7 mouse cellular contexts compared by ENCODE assay signal in genomic region chr10:59948363-59949254, GRCm38 (mm10). TPM values are rescaled to one million over a fixed set of nuclear protein-coding genes. Genes with fewer than 3 reads are reported as not detected.
DNase-seq lines count a peak whose midpoint lies in the region; ATAC-seq lines count a peak whose summit lies in the region.

No protein-coding gene starts in this region.

- 0 out of 2 replicates have a peak, but pooled peaks cover 4% of the 10 kb centered on the region for H3K36me3 ChIP-seq in forebrain, embryonic 12.5 days (replicated peaks)
- H3K36me3 ChIP-seq in hindbrain, embryonic 16.5 days (ENCODE audit: control insufficient read depth, insufficient read depth, low read length): no peaks in the 10 kb centered on the region
- H3K36me3 ChIP-seq in midbrain, embryonic 13.5 days: no peaks in the 10 kb centered on the region

- H3K4me3 ChIP-seq in forebrain, embryonic 12.5 days (replicated peaks): no peak overlapping the region
- H3K4me3 ChIP-seq in hindbrain, embryonic 16.5 days (ENCODE audit: low read length): no peak overlapping the region
- peak overlapping the region; percentile 96; the same call in 1 of the 2 replicates for H3K4me3 ChIP-seq in midbrain, embryonic 13.5 days (replicated peaks)

- H3K4me1 ChIP-seq in forebrain, embryonic 12.5 days: peaks cover 38% of the 10 kb centered on the region
- peaks cover 16% of the 10 kb centered on the region for H3K4me1 ChIP-seq in hindbrain, embryonic 16.5 days (ENCODE audit: control insufficient read depth, insufficient read depth, low read depth, low read length)
- H3K4me1 ChIP-seq in midbrain, embryonic 13.5 days (replicated peaks): peaks cover 39% of the 10 kb centered on the region

- no peaks in the 10 kb centered on the region for H3K9me3 ChIP-seq in forebrain, embryonic 12.5 days
- H3K9me3 ChIP-seq in hindbrain, embryonic 16.5 days (ENCODE audit: control insufficient read depth, low read length): no peaks in the 10 kb centered on the region
- no peaks in the 10 kb centered on the region for H3K9me3 ChIP-seq in midbrain, embryonic 13.5 days

- peak overlapping the region; percentile 86 for H3K4me2 ChIP-seq in forebrain, embryonic 12.5 days
- peak overlapping the region; percentile 82 for H3K4me2 ChIP-seq in hindbrain, embryonic 16.5 days (ENCODE audit: low read length)
- H3K4me2 ChIP-seq in midbrain, embryonic 13.5 days (replicated peaks): peak overlapping the region; percentile 96

- no peak for ATAC-seq in forebrain, embryonic 12.5 days (ENCODE audit: low FRiP score)
- no peak for ATAC-seq in hindbrain, embryonic 16.5 days
- no peak for ATAC-seq in midbrain, embryonic 13.5 days

- peak overlapping the region; percentile 42 for H3K27ac ChIP-seq in forebrain, embryonic 12.5 days
- peak overlapping the region; percentile 9; the same call in 1 of the 2 replicates for H3K27ac ChIP-seq in hindbrain, embryonic 16.5 days (ENCODE audit: low read depth, low read length)
- 0 out of 2 replicates have a peak overlapping the region, but pooled peaks have one; percentile 10 for H3K27ac ChIP-seq in midbrain, embryonic 13.5 days

- 53% methylated on average over 6 of the region's 6 CpGs for WGBS in forebrain, embryonic 12.5 days
- 50% methylated on average over 6 of the region's 6 CpGs for WGBS in hindbrain, embryonic 16.5 days
- 59% methylated on average over 6 of the region's 6 CpGs for WGBS in midbrain, embryonic 13.5 days

- H3K27me3 ChIP-seq in forebrain, embryonic 12.5 days: no peaks in the 10 kb centered on the region
- H3K27me3 ChIP-seq in hindbrain, embryonic 16.5 days (replicated peaks; ENCODE audit: control insufficient read depth, insufficient read depth, low read length): no peaks in the 10 kb centered on the region
- H3K27me3 ChIP-seq in midbrain, embryonic 13.5 days: no peaks in the 10 kb centered on the region

- peak; percentile 49 for DNase-seq in 3134 (ENCODE audit: extremely low read depth, insufficient read length, low spot score)
- DNase-seq in 3T3-L1 (ENCODE audit: low read depth, low spot score): peak; percentile 73
- DNase-seq in layer of hippocampus, adult 9-10 months (ENCODE audit: low spot score): no peak
- DNase-seq in left cerebral cortex, postnatal 14 days (ENCODE audit: low spot score in 2 of 2): no peak

- H3K9ac ChIP-seq in forebrain, embryonic 12.5 days: no peak overlapping the region
- no peak overlapping the region for H3K9ac ChIP-seq in hindbrain, embryonic 16.5 days (ENCODE audit: low read depth, low read length)
- no peak overlapping the region for H3K9ac ChIP-seq in midbrain, embryonic 13.5 days (replicated peaks)

- intact Hi-C loops in left cerebral cortex, postnatal 14 days (cut with DNase I): no loop called here

RNA-seq across cellular contexts. Expression of gene Ddit4, which starts 3.0 kb away (rescaled TPM):
- 58.9 and 61.6 TPM in 2 replicates for polyA plus RNA-seq in forebrain, embryonic 12.5 days (2016; fragmentation: Nextera tagmentation; extraction: Ambion mirVana)
- polyA plus RNA-seq in hindbrain, embryonic 16.5 days (2015; fragmentation: Nextera tagmentation; extraction: Ambion mirVana): 75.3 and 97.1 TPM in 2 replicates
- polyA plus RNA-seq in midbrain, embryonic 13.5 days (2015; fragmentation: Nextera tagmentation; extraction: Ambion mirVana): 48.5 and 58.7 TPM in 2 replicates
- 10 to 100 TPM; 52.5 to 76.3 TPM for total RNA-seq in left cerebral cortex, postnatal 14 days (2021)

RNA-seq across cellular contexts. Expression of gene Ascc1, which starts 54.0 kb away (rescaled TPM):
- 38.5 and 38.6 TPM in 2 replicates for polyA plus RNA-seq in forebrain, embryonic 12.5 days (2016; fragmentation: Nextera tagmentation; extraction: Ambion mirVana)
- polyA plus RNA-seq in hindbrain, embryonic 16.5 days (2015; fragmentation: Nextera tagmentation; extraction: Ambion mirVana): 47.7 and 48.3 TPM in 2 replicates
- 49.5 and 50.6 TPM in 2 replicates for polyA plus RNA-seq in midbrain, embryonic 13.5 days (2015; fragmentation: Nextera tagmentation; extraction: Ambion mirVana)
- 10 to 100 TPM; 18.1 to 19.4 TPM for total RNA-seq in left cerebral cortex, postnatal 14 days (2021)

RNA-seq across cellular contexts. Expression of gene Anapc16, which starts 54.3 kb away (rescaled TPM):
- polyA plus RNA-seq in forebrain, embryonic 12.5 days (2016; fragmentation: Nextera tagmentation; extraction: Ambion mirVana): 100 and 106 TPM in 2 replicates
- 101 and 116 TPM in 2 replicates for polyA plus RNA-seq in hindbrain, embryonic 16.5 days (2015; fragmentation: Nextera tagmentation; extraction: Ambion mirVana)
- polyA plus RNA-seq in midbrain, embryonic 13.5 days (2015; fragmentation: Nextera tagmentation; extraction: Ambion mirVana): 121 TPM in 2 replicates
- 10 to 100 TPM; 60.8 to 67.3 TPM for total RNA-seq in left cerebral cortex, postnatal 14 days (2021)

Comparison
In these comparisons a context has a peak if more than half of its experiments do, and no peak if none do; other contexts are left out.
1. DNase-seq: peak in 3134 (single experiment) and 3T3-L1 (single experiment); none in layer of hippocampus, adult 9-10 months (single experiment) and left cerebral cortex, postnatal 14 days (0 of 2).
2. Peak in every context shown above with its lines, with median percentiles within 50 percentile points of each other: H3K27ac ChIP-seq and H3K4me2 ChIP-seq.